Mouse (Mus musculus): ENCODE results near the gene Pard6a. TPM values are rescaled to one million over a fixed set of nuclear protein-coding genes. Genes with fewer than 3 reads are reported as not detected.

Pard6a gene
- total and polyA plus RNA-seq, 2 experiments from 2014 or later, result 14.0 to 16.7 TPM

GRCm38 (mm10) chr8:105727397-105728124 lies 26.6 kb downstream of the Pard6a start:
- no peak overlapping the region for H3K4me3 ChIP-seq (ENCODE audit: low read depth, low read length)
- 0 out of 2 replicates have a peak, but pooled peaks cover 12% of the 10 kb centered on the region for H3K36me3 ChIP-seq (replicated peaks; ENCODE audit: control insufficient read depth, insufficient read depth, low read length)
- H3K27me3 ChIP-seq (ENCODE audit: control insufficient read depth, insufficient read depth, low read length), result no peaks in the 10 kb centered on the region
- peak overlapping the region; percentile 86 for H3K27ac ChIP-seq (ENCODE audit: low read depth)
- no peaks in the 10 kb centered on the region for H3K9me3 ChIP-seq (replicated peaks; ENCODE audit: control insufficient read depth, low read length)
- no peak for TF ChIP-seq CTCF (IDR thresholded peaks at IDR 0.05; ENCODE audit: low read depth)
- peak; percentile 91 for TF ChIP-seq EP300 (IDR thresholded peaks at IDR 0.05; ENCODE audit: low read depth)
- peak; percentile 90 for ATAC-seq (ENCODE audit: insufficient read depth, low read depth)
- peak overlapping the region; percentile 15; the same call in 1 of the 2 replicates for H3K4me2 ChIP-seq (ENCODE audit: low read depth, low read length)
- DNase-seq (ENCODE audit: low spot score), result peak; percentile 83
- H3K4me1 ChIP-seq (ENCODE audit: control insufficient read depth, insufficient read depth), result no peaks in the 10 kb centered on the region
- 68% methylated on average over 18 of the region's 18 CpGs for WGBS
- H3K9ac ChIP-seq (replicated peaks; ENCODE audit: low read depth, low read length), result 0 out of 2 replicates have a peak overlapping the region, but pooled peaks have one; percentile 15

- no peaks in the 10 kb centered on the region for H3K4me1 ChIP-seq (ENCODE audit: control insufficient read depth, insufficient read depth)
- H3K27ac ChIP-seq (ENCODE audit: low read depth), result no peak overlapping the region
- H3K36me3 ChIP-seq (replicated peaks; ENCODE audit: control insufficient read depth, insufficient read depth, low read length), result 0 out of 2 replicates have a peak, but pooled peaks cover 4% of the 10 kb centered on the region
- no peak overlapping the region for H3K4me2 ChIP-seq (ENCODE audit: low read depth, low read length)
- WGBS, result 88% methylated on average over 5 of the region's 5 CpGs
- no peak for TF ChIP-seq CTCF (IDR thresholded peaks at IDR 0.05; ENCODE audit: low read depth)
- no peak for TF ChIP-seq EP300 (IDR thresholded peaks at IDR 0.05; ENCODE audit: low read depth)
- no peak for DNase-seq (ENCODE audit: low spot score)
- ATAC-seq (ENCODE audit: insufficient read depth, low read depth), result no peak
- no peaks in the 10 kb centered on the region for H3K27me3 ChIP-seq (ENCODE audit: control insufficient read depth, insufficient read depth, low read length)
- no peak overlapping the region for H3K4me3 ChIP-seq (ENCODE audit: low read depth, low read length)
- H3K9ac ChIP-seq (replicated peaks; ENCODE audit: low read depth, low read length), result no peak overlapping the region
- no peaks in the 10 kb centered on the region for H3K9me3 ChIP-seq (replicated peaks; ENCODE audit: control insufficient read depth, low read length)
Measured at GRCm38 (mm10) chr8:105732186-105732585, 31.2 kb downstream of the Pard6a start.

- WGBS, result 84% methylated on average over 5 of the region's 5 CpGs
- no peak for ATAC-seq (ENCODE audit: insufficient read depth, low read depth)
Measured at GRCm38 (mm10) chr8:105739216-105739615, 38.3 kb downstream of the Pard6a start.

GRCm38 (mm10) chr8:105743301-105743700 lies 42.4 kb downstream of the Pard6a start:
- H3K9me3 ChIP-seq (replicated peaks; ENCODE audit: control insufficient read depth, low read length), result no peaks in the 10 kb centered on the region
- H3K4me1 ChIP-seq (ENCODE audit: control insufficient read depth, insufficient read depth), result peaks cover 3% of the 10 kb centered on the region; the same call in 1 of the 2 replicates
- ATAC-seq (ENCODE audit: insufficient read depth, low read depth) (no peak), DNase-seq (ENCODE audit: low spot score) (no peak)
- H3K27me3 ChIP-seq (ENCODE audit: control insufficient read depth, insufficient read depth, low read length), result no peaks in the 10 kb centered on the region
- no peak overlapping the region for H3K4me2 ChIP-seq (ENCODE audit: low read depth, low read length)
- no peak overlapping the region for H3K27ac ChIP-seq (ENCODE audit: low read depth)
- TF ChIP-seq CTCF (IDR thresholded peaks at IDR 0.05; ENCODE audit: low read depth) (no peak), EP300 (IDR thresholded peaks at IDR 0.05; ENCODE audit: low read depth) (no peak)
- no peak overlapping the region for H3K4me3 ChIP-seq (ENCODE audit: low read depth, low read length)
- H3K9ac ChIP-seq (replicated peaks; ENCODE audit: low read depth, low read length), result no peak overlapping the region
- WGBS, result 69% methylated on average over 4 of the region's 4 CpGs
- H3K36me3 ChIP-seq (replicated peaks; ENCODE audit: control insufficient read depth, insufficient read depth, low read length), result no peaks in the 10 kb centered on the region

More at GRCm38 (mm10) chr8:105739216-105739615, 38.3 kb downstream of the Pard6a start:
- H3K4me1 ChIP-seq (ENCODE audit: control insufficient read depth, insufficient read depth), result no peaks in the 10 kb centered on the region
- no peaks in the 10 kb centered on the region for H3K9me3 ChIP-seq (replicated peaks; ENCODE audit: control insufficient read depth, low read length)
- no peaks in the 10 kb centered on the region for H3K27me3 ChIP-seq (ENCODE audit: control insufficient read depth, insufficient read depth, low read length)
- no peak overlapping the region for H3K9ac ChIP-seq (replicated peaks; ENCODE audit: low read depth, low read length)
- H3K27ac ChIP-seq (ENCODE audit: low read depth), result no peak overlapping the region
- H3K4me2 ChIP-seq (ENCODE audit: low read depth, low read length), result no peak overlapping the region
- no peak for DNase-seq (ENCODE audit: low spot score)
- no peak overlapping the region for H3K4me3 ChIP-seq (ENCODE audit: low read depth, low read length)
- H3K36me3 ChIP-seq (replicated peaks; ENCODE audit: control insufficient read depth, insufficient read depth, low read length), result no peaks in the 10 kb centered on the region
- TF ChIP-seq CTCF (IDR thresholded peaks at IDR 0.05; ENCODE audit: low read depth), result no peak
- no peak for TF ChIP-seq EP300 (IDR thresholded peaks at IDR 0.05; ENCODE audit: low read depth)

GRCm38 (mm10) chr8:105750606-105751005 lies 49.7 kb downstream of the Pard6a start:
- 4% methylated on average over 11 of the region's 11 CpGs for WGBS
- TF ChIP-seq CTCF (IDR thresholded peaks at IDR 0.05; ENCODE audit: low read depth), result no peak
- TF ChIP-seq EP300 (IDR thresholded peaks at IDR 0.05; ENCODE audit: low read depth), result no peak
- Histone ChIP-seq H3K9ac (replicated peaks; ENCODE audit: low read depth, low read length) (no peak overlapping the region), H3K9me3 (replicated peaks; ENCODE audit: control insufficient read depth, low read length) (no peaks in the 10 kb centered on the region), H3K27ac (ENCODE audit: low read depth) (peak overlapping the region; percentile 67), H3K4me3 (ENCODE audit: low read depth, low read length) (peak overlapping the region; percentile 11; the same call in 1 of the 2 replicates), H3K4me1 (ENCODE audit: control insufficient read depth, insufficient read depth) (peaks cover 19% of the 10 kb centered on the region), H3K36me3 (replicated peaks; ENCODE audit: control insufficient read depth, insufficient read depth, low read length) (no peaks in the 10 kb centered on the region), H3K27me3 (ENCODE audit: control insufficient read depth, insufficient read depth, low read length) (no peaks in the 10 kb centered on the region), H3K4me2 (ENCODE audit: low read depth, low read length) (peak overlapping the region; percentile 42)
- ATAC-seq (ENCODE audit: insufficient read depth, low read depth) (peak; percentile 90), DNase-seq (ENCODE audit: low spot score) (peak; percentile 80)

Other genes with a start within 250 kb of the Pard6a start
- gene Tppp3, start 229.6 kb upstream of the Pard6a start, total RNA-seq (2014; rRNA removed; ENCODE audit: low replicate concordance), result 12.9 and 19.8 TPM in 2 replicates
- gene Tppp3, start 229.6 kb upstream of the Pard6a start, polyA plus RNA-seq (2015; fragmentation: Nextera tagmentation; extraction: Ambion mirVana), result 37.8 and 42.3 TPM in 2 replicates
- 37.8 and 56.2 TPM in 2 replicates for gene Zdhhc1, start 204.2 kb upstream of the Pard6a start, total RNA-seq (2014; rRNA removed; ENCODE audit: low replicate concordance)
- 19.1 TPM in 2 replicates for gene Zdhhc1, start 204.2 kb upstream of the Pard6a start, polyA plus RNA-seq (2015; fragmentation: Nextera tagmentation; extraction: Ambion mirVana)
- gene Hsd11b2, start 182.4 kb upstream of the Pard6a start, total RNA-seq (2014; rRNA removed; ENCODE audit: low replicate concordance), result not detected in 2 replicates
- gene Hsd11b2, start 182.4 kb upstream of the Pard6a start, polyA plus RNA-seq (2015; fragmentation: Nextera tagmentation; extraction: Ambion mirVana), result 0.18 and 0.25 TPM in 2 replicates
- gene Atp6v0d1, start 135.1 kb upstream of the Pard6a start, total RNA-seq (2014; rRNA removed; ENCODE audit: low replicate concordance), result 52.1 and 60.8 TPM in 2 replicates
- 57.5 and 58.9 TPM in 2 replicates for gene Atp6v0d1, start 135.1 kb upstream of the Pard6a start, polyA plus RNA-seq (2015; fragmentation: Nextera tagmentation; extraction: Ambion mirVana)
- gene Ripor1, start 95.9 kb upstream of the Pard6a start, total RNA-seq (2014; rRNA removed; ENCODE audit: low replicate concordance), result 10.6 and 15.9 TPM in 2 replicates
- 21.2 and 22.2 TPM in 2 replicates for gene Ripor1, start 95.9 kb upstream of the Pard6a start, polyA plus RNA-seq (2015; fragmentation: Nextera tagmentation; extraction: Ambion mirVana)
- 13.7 and 21.3 TPM in 2 replicates for gene Ctcf, start 64.6 kb upstream of the Pard6a start, total RNA-seq (2014; rRNA removed; ENCODE audit: low replicate concordance)
- gene Ctcf, start 64.6 kb upstream of the Pard6a start, polyA plus RNA-seq (2015; fragmentation: Nextera tagmentation; extraction: Ambion mirVana), result 42.0 and 42.3 TPM in 2 replicates
- gene Agrp, start 63.8 kb upstream of the Pard6a start, total RNA-seq (2014; rRNA removed; ENCODE audit: low replicate concordance), result not detected in 2 replicates
- gene Agrp, start 63.8 kb upstream of the Pard6a start, polyA plus RNA-seq (2015; fragmentation: Nextera tagmentation; extraction: Ambion mirVana), result 0.25 and 0.53 TPM in 2 replicates
- 1.3 and 1.4 TPM in 2 replicates for gene Carmil2, start 14.9 kb upstream of the Pard6a start, total RNA-seq (2014; rRNA removed; ENCODE audit: low replicate concordance)
- 0.05 and 0.10 TPM in 2 replicates for gene Carmil2, start 14.9 kb upstream of the Pard6a start, polyA plus RNA-seq (2015; fragmentation: Nextera tagmentation; extraction: Ambion mirVana)
- gene Acd, start within 50 bp of the Pard6a start, total RNA-seq (2014; rRNA removed; ENCODE audit: low replicate concordance), result 8.7 and 12.8 TPM in 2 replicates
- gene Acd, start within 50 bp of the Pard6a start, polyA plus RNA-seq (2015; fragmentation: Nextera tagmentation; extraction: Ambion mirVana), result 29.1 and 32.1 TPM in 2 replicates
- gene 4933405L10Rik, start 6.5 kb downstream of the Pard6a start, total RNA-seq (2014; rRNA removed; ENCODE audit: low replicate concordance), result not detected in 2 replicates
- not detected in 2 replicates for gene 4933405L10Rik, start 6.5 kb downstream of the Pard6a start, polyA plus RNA-seq (2015; fragmentation: Nextera tagmentation; extraction: Ambion mirVana)
- gene Enkd1, start 7.1 kb downstream of the Pard6a start, total RNA-seq (2014; rRNA removed; ENCODE audit: low replicate concordance), result 1.1 and 11.1 TPM in 2 replicates
- gene Enkd1, start 7.1 kb downstream of the Pard6a start, polyA plus RNA-seq (2015; fragmentation: Nextera tagmentation; extraction: Ambion mirVana), result 4.0 and 5.9 TPM in 2 replicates
- 2.4 and 5.8 TPM in 2 replicates for gene Gfod2, start 57.5 kb downstream of the Pard6a start, total RNA-seq (2014; rRNA removed; ENCODE audit: low replicate concordance)
- 6.5 and 6.6 TPM in 2 replicates for gene Gfod2, start 57.5 kb downstream of the Pard6a start, polyA plus RNA-seq (2015; fragmentation: Nextera tagmentation; extraction: Ambion mirVana)
- 8.7 and 10.5 TPM in 2 replicates for gene Ranbp10, start 126.2 kb downstream of the Pard6a start, total RNA-seq (2014; rRNA removed; ENCODE audit: low replicate concordance)
- gene Ranbp10, start 126.2 kb downstream of the Pard6a start, polyA plus RNA-seq (2015; fragmentation: Nextera tagmentation; extraction: Ambion mirVana), result 6.1 and 6.7 TPM in 2 replicates
- gene Tsnaxip1, start 126.6 kb downstream of the Pard6a start, total RNA-seq (2014; rRNA removed; ENCODE audit: low replicate concordance), result not detected in 2 replicates
- gene Tsnaxip1, start 126.6 kb downstream of the Pard6a start, polyA plus RNA-seq (2015; fragmentation: Nextera tagmentation; extraction: Ambion mirVana), result 0.30 TPM in 1 of 2 replicates, not detected in the other
- gene Cenpt, start 152.1 kb downstream of the Pard6a start, total RNA-seq (2014; rRNA removed; ENCODE audit: low replicate concordance), result 28.3 and 32.2 TPM in 2 replicates
- gene Cenpt, start 152.1 kb downstream of the Pard6a start, polyA plus RNA-seq (2015; fragmentation: Nextera tagmentation; extraction: Ambion mirVana), result 11.5 and 12.9 TPM in 2 replicates
- gene Thap11, start 154.0 kb downstream of the Pard6a start, total RNA-seq (2014; rRNA removed; ENCODE audit: low replicate concordance), result 59.5 and 81.1 TPM in 2 replicates
- 35.5 and 36.6 TPM in 2 replicates for gene Thap11, start 154.0 kb downstream of the Pard6a start, polyA plus RNA-seq (2015; fragmentation: Nextera tagmentation; extraction: Ambion mirVana)
- 19.4 and 38.0 TPM in 2 replicates for gene Nutf2, start 159.4 kb downstream of the Pard6a start, total RNA-seq (2014; rRNA removed; ENCODE audit: low replicate concordance)
- 135 and 147 TPM in 2 replicates for gene Nutf2, start 159.4 kb downstream of the Pard6a start, polyA plus RNA-seq (2015; fragmentation: Nextera tagmentation; extraction: Ambion mirVana)
- gene Edc4, start 179.7 kb downstream of the Pard6a start, total RNA-seq (2014; rRNA removed; ENCODE audit: low replicate concordance), result 44.3 and 44.9 TPM in 2 replicates
- gene Edc4, start 179.7 kb downstream of the Pard6a start, polyA plus RNA-seq (2015; fragmentation: Nextera tagmentation; extraction: Ambion mirVana), result 15.1 and 18.1 TPM in 2 replicates
- not detected in 2 replicates for gene Nrn1l, start 192.4 kb downstream of the Pard6a start, total RNA-seq (2014; rRNA removed; ENCODE audit: low replicate concordance)
- 0.94 and 1.3 TPM in 2 replicates for gene Nrn1l, start 192.4 kb downstream of the Pard6a start, polyA plus RNA-seq (2015; fragmentation: Nextera tagmentation; extraction: Ambion mirVana)
- gene Pskh1, start 199.3 kb downstream of the Pard6a start, total RNA-seq (2014; rRNA removed; ENCODE audit: low replicate concordance), result 44.2 and 52.4 TPM in 2 replicates
- 15.4 and 15.6 TPM in 2 replicates for gene Pskh1, start 199.3 kb downstream of the Pard6a start, polyA plus RNA-seq (2015; fragmentation: Nextera tagmentation; extraction: Ambion mirVana)
- gene Ctrl, start 232.7 kb downstream of the Pard6a start, total RNA-seq (2014; rRNA removed; ENCODE audit: low replicate concordance), result not detected in 2 replicates
- gene Ctrl, start 232.7 kb downstream of the Pard6a start, polyA plus RNA-seq (2015; fragmentation: Nextera tagmentation; extraction: Ambion mirVana), result 0.31 and 0.38 TPM in 2 replicates
- 77.8 and 87.4 TPM in 2 replicates for gene Psmb10, start 237.3 kb downstream of the Pard6a start, total RNA-seq (2014; rRNA removed; ENCODE audit: low replicate concordance)
- 95.3 and 101 TPM in 2 replicates for gene Psmb10, start 237.3 kb downstream of the Pard6a start, polyA plus RNA-seq (2015; fragmentation: Nextera tagmentation; extraction: Ambion mirVana)
- 0.93 TPM in 1 of 2 replicates, not detected in the other for gene Lcat, start 242.2 kb downstream of the Pard6a start, total RNA-seq (2014; rRNA removed; ENCODE audit: low replicate concordance)
- 0.51 and 0.56 TPM in 2 replicates for gene Lcat, start 242.2 kb downstream of the Pard6a start, polyA plus RNA-seq (2015; fragmentation: Nextera tagmentation; extraction: Ambion mirVana)

Measured in heart, postnatal 0 days (tissue).